Mouse (Mus musculus): ENCODE measurements around the gene Rmnd5b.

DNA sequence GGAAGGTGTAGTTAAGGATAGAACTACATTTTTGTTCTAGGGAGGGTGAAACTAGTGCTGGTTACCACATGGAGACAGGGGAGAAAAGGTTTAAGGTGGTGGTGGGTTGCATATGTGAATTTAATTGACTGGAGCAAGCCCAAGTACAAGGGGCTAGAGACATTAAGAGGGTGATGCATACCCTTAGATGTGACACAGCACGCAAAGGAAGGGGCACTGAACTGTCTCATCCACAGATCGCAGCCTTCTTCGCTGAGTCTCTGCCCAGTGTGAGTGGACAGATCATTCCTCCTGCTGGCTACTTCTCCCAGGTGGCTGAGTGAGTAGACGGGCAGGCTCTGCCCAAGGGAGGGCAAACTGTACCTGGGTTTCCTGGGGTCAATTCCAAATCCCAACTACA, 42.3 kb downstream of the Rmnd5b start:
- TF ChIP-seq ETS1 (conservative IDR thresholded peaks at IDR 0.05; ENCODE audit: low read depth, low read length) (no peak), MXI1 (IDR thresholded peaks at IDR 0.05; ENCODE audit: low read depth, low read length) (no peak), POLR2A (IDR thresholded peaks at IDR 0.05; ENCODE audit: low read depth, low read length) (no peak), CTCF (conservative IDR thresholded peaks at IDR 0.05 in 1 of 2, IDR thresholded peaks at IDR 0.05 in 1 of 2; ENCODE audit: low read depth in 2 of 2, low read length in 2 of 2) (no peak), MYC (IDR thresholded peaks at IDR 0.05; ENCODE audit: low read depth, low read length) (no peak), ZMIZ1 (IDR thresholded peaks at IDR 0.05; ENCODE audit: low read depth, low read length) (peak; percentile 6; the same call in 1 of the 2 replicates), IRF4 (IDR thresholded peaks at IDR 0.05; ENCODE audit: low read depth, low read length) (no peak), UBTF (IDR thresholded peaks at IDR 0.05; ENCODE audit: low read depth, low read length) (no peak), BHLHE40 (IDR thresholded peaks at IDR 0.05; ENCODE audit: low read depth, low read length) (no peak), CHD2 (IDR thresholded peaks at IDR 0.05; ENCODE audit: low read length) (no peak), MAX (IDR thresholded peaks at IDR 0.05; ENCODE audit: low read length) (no peak), NELFE (IDR thresholded peaks at IDR 0.05; ENCODE audit: low read depth, low read length) (no peak)

All from CH12.LX (cell line).